Mouse (Mus musculus) sigmoid colon, adult 10 weeks (tissue): Measurements from ENCODE around the gene Olfr536. TPM values are rescaled to one million over a fixed set of nuclear protein-coding genes. Genes with fewer than 3 reads are reported as not detected.

Experiments used
- polyA plus RNA-seq: library from polyadenylated mRNA; stranded (reverse); fragments of 350-450 nt; fragmentation: Illumina TruSeq; extraction: RNeasy Lipid Tissue Mini Kit (QIAGEN cat#74804); gene quantifications from one replicate; pipeline ENCODE4 v1.2.3, GENCODE M21; 2014; ENCODE audit warnings: low read depth, low replicate concordance

The Olfr536 gene
- polyA plus RNA-seq = not detected

DNA sequence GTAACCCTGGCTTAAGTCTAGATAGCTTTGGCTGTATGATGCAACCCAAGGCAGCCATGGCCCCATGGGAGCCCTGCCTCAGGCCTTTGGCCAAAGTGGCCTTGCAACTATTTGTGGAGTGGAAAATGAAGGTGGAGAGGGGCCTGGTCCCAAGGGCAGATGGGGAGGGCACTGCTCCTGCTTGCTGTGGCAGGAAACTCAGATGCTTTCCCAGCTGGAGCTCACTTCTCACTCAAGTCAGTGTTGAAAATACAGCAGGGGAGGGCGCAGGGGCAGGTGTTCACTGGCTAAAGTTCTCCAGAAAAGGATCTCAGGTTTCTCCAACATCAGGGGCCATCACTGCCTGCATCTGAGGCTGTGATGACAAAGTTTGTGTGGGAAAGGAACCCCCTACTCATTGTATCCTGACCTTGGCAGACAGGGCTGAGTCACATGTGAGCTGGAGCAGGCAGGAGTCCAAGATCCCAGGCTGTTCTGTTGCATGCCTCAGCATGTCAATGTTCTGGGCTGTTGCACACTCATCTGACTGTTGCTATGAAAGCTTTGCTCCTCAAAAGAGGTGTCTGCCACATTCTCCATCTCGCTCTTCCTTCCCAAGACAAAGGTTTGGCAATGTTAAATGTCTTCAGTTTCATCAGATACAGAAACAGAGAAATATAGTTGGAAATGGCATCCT is at the start of gene Olfr536:
TSS of gene Olfr536 (minus strand) at position 51 of the 676 bp plus-strand sequence.

DNA sequence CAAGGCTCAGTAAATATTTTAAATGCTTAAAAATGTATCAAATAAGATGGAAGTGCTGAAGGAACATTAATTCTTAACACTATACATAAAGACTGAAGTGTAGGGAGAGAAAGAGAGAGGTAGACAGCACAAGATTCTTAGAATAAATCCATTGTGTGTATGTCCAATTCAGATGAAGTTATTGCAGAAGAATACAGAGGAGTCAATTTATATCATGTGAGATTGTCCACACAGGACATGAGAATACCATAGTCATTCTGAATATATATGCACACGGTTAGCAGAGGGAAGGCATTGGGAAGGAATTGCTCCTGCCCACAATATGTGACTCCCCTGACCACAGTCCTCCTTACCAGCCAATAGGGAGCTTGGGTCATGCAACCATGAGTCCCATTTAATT is 23.3 kb downstream of the Olfr536 start, which contains the start of gene Olfr535:
TSS of gene Olfr535 (plus strand) at position 301 of the 400 bp plus-strand sequence.

DNA sequence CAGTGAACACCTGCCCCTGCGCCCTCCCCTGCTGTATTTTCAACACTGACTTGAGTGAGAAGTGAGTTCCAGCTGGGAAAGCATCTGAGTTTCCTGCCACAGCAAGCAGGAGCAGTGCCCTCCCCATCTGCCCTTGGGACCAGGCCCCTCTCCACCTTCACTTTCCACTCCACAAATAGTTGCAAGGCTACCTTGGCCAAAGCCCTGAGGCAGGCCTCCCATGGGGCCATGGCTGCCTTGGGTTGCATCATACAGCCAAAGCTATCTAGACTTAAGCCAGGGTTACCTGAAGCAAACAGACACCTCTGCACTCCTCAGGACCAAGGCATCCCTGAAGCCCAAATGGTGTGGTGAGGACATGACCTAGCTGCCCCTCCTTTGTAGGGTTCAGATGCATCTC is 44.1 kb downstream of the Olfr536 start, which contains the start of gene Olfr533:
TSS of gene Olfr533 (plus strand) at position 301 of the 400 bp plus-strand sequence.

Other genes starting within 250 kb of the Olfr536 start
- gene Olfr525, start 186.5 kb downstream of the Olfr536 start, polyA plus RNA-seq = not detected
- gene Olfr527, start 173.4 kb downstream of the Olfr536 start, polyA plus RNA-seq = not detected
- 0.16 TPM for gene Olfr60, start 145.7 kb downstream of the Olfr536 start, polyA plus RNA-seq
- not detected for gene Olfr530, start 131.1 kb downstream of the Olfr536 start, polyA plus RNA-seq
- not detected for gene Olfr531, start 104.5 kb downstream of the Olfr536 start, polyA plus RNA-seq
- gene Olfr532, start 85.8 kb downstream of the Olfr536 start, polyA plus RNA-seq = not detected
- not detected for gene Olfr533, start 44.0 kb downstream of the Olfr536 start, polyA plus RNA-seq
- not detected for gene Olfr535, start 23.2 kb downstream of the Olfr536 start, polyA plus RNA-seq
- not detected for gene Olfr538, start 60.5 kb upstream of the Olfr536 start, polyA plus RNA-seq
- not detected for gene Olfr46, start 93.9 kb upstream of the Olfr536 start, polyA plus RNA-seq
- not detected for gene Olfr61, start 121.6 kb upstream of the Olfr536 start, polyA plus RNA-seq
- not detected for gene Olfr53, start 139.1 kb upstream of the Olfr536 start, polyA plus RNA-seq
- not detected for gene Olfr539, start 152.5 kb upstream of the Olfr536 start, polyA plus RNA-seq
- not detected for gene Olfr45, start 174.6 kb upstream of the Olfr536 start, polyA plus RNA-seq
- gene Olfr541, start 189.9 kb upstream of the Olfr536 start, polyA plus RNA-seq = not detected